Mouse (Mus musculus) layer of hippocampus, postnatal 10 days (tissue): ENCODE measurements at regions not wholly inside any gene's neighbourhood (a gene's known extent, or its start where the extent isn't known, plus 50 kb on each side); places are given as distances from the start of the nearest gene placed in this dataset.
A peak's percentile ranks its signal among the peaks of the same experiment; 100 is the strongest.

Source experiments
- DNase-seq, 2 experiments: peaks; one replicate each; pipeline ENCODE4 v3.0.0; 2021; ENCODE audit warnings: low spot score in 2 of 2

- DNase-seq: no peak
Observed at GRCm38 (mm10) chr13:102570286-102570685, 123.1 kb upstream of the Cd180 start.

- DNase-seq: peak; percentile 49 to 60
Observed at GRCm38 (mm10) chr13:102573286-102573921, 120.0 kb upstream of the Cd180 start.

GRCm38 (mm10) chr13:102576871-102577662, 116.3 kb upstream of the Cd180 start:
- no peak for DNase-seq

DNA sequence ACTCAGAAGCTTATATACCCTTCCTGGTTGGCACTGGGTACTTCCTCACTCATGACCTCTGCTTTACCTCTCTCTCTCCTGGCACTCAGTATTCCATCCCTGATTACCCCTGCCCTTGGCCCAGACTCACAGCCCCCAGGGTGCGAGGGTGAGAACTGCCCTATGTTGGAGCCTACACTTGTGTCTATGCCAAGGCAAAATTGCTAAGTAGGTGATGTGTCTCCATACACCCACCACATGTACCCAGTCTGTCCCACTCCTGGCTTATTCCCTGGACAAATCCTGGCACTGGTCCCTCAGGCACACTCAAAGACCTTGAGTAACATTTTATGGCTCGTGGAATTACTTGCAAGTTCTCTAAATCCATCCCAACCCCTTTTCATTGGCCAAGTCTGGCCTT, 114.5 kb upstream of the Cd180 start:
- no peak for DNase-seq

DNA sequence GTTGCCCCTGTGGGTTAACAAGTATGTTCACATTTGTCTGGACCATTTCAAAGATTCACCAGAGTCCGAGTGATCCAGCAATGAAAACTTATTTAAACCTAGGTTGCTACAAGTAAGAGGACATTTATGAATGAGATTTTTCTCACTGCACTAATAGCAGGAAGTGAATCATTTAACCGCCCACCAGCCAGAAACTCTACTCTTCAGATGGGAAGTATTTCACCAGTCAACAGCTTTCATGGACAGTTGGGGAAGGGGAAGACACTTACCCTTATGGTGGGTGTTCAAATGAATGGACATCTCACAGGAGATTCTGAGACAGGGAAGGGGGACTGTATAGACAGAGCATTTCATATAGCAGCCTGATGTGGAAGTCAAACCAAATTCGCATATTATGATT, 113.7 kb upstream of the Cd180 start:
- DNase-seq: no peak

- DNase-seq: no peak
Observed at GRCm38 (mm10) chr13:102583984-102584645, 109.2 kb upstream of the Cd180 start.

DNA sequence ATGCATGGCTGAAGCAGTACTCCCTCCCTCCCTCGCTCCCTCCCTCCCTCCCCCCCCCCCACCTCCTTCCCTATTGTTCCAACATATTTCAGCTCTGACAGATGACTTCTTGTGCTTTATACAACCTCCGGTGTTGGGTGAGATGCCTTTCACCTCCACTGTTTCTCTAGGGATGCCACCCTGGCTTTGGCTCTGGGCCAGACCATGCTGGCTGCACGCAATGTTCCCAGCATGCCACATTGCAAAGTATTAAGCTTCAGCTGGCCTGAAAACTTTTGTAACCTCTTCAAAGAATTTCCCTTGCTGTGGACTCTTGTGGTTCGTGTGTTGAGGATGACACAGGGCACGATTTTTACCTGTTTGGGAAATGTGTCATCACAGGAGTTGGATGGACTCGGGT, 107.1 kb upstream of the Cd180 start:
- no peak for DNase-seq

DNA sequence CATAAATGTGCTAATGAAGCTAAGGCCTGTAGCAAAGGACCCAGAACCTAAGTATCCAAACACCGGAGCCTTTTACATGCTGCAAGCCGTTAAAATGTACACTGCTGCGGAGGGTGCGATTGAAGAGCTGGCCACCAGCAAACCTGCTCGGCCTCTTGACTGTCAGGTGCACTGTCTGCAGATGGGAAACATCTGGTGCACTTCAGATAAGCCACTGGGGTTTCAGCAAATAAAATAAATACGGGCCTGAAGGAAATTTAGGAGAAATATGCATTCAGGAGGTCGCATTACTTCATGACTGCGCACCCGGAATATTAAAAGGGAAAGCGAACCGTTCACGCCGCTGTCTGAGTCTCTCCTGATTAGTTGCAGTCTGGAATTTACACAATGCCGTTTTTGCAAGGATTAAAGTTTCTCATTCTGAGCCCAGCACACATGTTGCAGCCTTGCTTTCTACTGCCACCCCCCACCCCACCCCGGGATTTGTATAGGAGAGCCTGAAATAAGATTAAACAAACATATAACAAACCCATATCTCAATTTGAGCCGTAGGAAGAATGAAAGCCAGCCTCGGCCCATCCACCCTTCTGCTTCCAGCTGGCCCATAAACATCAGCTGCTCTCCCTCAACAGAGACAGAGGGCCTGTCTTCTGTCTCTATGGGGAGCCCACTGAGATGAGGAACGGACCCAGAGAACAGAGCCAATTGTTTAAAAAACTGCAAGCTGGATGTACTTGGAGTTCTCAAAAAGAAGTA, 103.5 kb upstream of the Cd180 start:
- peak in 1 of 2 experiments; percentile 45 for DNase-seq

DNA sequence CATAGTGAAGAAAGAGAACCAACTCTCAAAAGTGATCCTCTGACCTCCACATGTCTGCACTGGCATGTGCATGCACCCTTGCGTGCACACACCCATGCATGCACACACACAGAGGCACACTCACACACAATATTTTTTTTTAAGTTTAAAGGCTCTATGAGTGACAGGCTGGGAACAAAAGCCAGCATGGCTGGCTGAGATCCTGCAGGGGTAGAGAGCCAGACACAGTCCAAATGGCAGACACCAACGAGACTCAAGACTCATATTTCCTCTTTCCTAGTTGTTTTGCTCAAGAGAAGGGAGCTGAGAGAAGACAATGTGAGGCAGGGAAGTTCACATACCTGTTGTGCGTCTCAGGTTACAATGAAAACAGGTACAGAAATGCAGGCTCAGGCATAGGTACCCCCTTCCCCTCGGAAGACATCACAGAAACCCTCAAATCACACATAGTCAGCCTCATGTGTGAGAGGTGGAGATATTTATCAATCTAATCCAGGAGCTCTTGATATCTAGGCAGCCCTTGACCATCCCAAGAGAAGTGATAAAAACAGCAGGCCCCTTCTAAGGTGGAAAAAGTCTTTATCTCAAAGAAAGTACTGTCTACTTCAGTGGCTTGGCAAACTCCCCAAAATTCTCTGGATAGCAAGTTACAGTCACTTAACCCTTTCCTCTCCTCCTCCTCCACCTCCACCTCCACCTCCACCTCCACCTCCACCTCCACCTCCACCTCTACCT, 101.4 kb upstream of the Cd180 start:
- no peak for DNase-seq

DNA sequence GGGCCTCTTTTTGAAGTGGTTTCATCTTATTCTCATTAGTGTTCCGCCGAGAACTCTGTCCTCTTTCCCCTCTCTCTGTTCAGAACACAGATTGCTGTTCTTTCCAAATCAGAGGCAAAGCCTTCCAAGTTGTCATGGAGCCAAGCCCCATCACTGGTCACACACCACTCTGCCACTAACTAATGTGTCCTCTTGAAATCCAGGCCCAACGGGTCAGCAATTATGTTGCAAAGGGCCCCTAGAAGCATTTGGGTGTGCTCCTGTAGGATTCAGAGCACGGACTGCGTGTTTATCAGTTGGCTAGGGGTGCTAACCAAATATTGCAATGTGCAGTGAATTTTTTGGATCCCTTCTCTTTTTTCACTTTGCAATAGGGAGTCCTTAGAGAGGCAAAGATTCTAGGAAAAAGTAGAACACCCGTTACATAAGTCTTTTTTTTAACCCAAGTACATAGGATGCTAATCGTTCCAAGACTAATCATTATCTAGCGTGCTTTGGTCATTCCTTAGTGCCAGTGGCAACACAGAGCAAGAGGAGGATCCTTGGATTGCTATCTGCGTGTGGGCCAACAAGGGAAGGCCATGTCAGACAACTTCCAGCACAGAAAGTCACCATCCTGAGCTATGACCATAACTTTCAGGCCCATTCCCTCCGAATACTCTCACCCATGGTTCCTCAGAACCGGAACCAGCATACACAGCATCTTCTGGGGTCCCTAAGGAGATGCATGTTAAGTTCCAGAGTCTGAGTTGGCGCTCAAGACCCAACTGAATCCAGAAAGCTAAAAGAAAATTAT, 99.8 kb upstream of the Cd180 start:
- peak; percentile 59 to 64 for DNase-seq

DNA sequence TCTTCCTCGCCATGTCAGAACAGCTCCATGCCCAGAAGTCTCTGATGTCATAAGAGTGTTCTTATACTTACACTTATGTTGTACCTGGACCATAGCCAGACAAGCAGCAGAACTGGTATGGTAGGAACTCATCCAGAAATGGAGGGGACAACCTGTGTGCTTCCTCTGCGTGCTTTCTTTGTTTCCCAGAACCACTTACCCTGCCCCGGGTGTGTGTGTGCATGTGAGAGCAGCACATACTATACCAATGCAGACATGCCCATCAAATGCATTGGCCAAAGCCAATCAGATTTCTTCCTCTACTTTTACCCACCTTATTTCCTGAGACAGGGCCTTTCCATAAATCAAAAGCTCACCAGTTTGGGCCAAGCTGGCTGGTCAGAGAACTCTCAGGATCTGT, 99.2 kb upstream of the Cd180 start:
- DNase-seq: no peak

GRCm38 (mm10) chr13:102595602-102596001, 97.8 kb upstream of the Cd180 start:
- no peak for DNase-seq

- DNase-seq: no peak
Observed at GRCm38 (mm10) chr13:102596101-102596500, 97.3 kb upstream of the Cd180 start.

DNA sequence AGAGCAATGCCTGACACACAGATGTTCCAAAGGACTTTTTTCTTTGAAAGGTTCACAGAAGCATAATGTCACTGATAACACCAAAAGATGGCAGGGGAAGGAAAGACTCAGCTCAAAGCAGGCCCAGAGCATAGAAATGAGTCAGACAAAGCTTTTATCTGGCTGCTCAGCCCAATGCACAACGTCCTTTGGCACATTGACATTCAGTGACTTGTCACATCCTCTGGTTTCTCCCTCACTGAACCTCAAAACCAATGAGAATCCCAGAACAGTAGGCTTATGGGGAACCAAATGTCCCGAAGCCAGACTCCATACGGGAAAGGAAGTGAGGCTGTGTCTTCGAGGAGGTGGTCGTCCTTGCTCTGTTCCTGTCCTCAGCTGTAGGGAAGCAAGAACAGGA, 95.2 kb upstream of the Cd180 start:
- DNase-seq: no peak

DNA sequence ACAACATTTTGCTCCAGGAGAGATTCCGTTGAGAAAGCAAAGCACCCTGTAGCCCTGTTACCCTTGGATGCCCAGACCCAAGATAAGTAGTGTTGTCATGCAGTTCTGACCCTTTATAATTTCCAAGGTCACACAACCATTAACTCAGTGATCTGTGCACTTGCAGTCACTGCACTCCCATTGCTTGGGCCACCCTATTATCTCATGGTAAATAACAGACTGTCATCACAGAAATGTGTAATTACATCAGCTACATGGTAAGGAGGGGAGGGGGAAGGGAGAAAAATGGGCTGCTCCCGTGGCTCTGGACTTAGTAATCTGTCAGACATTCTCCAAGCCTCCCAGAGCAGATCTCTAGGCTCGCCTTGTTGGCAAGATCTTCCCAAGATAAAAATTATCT, 93.8 kb upstream of the Cd180 start:
- DNase-seq: no peak

DNA sequence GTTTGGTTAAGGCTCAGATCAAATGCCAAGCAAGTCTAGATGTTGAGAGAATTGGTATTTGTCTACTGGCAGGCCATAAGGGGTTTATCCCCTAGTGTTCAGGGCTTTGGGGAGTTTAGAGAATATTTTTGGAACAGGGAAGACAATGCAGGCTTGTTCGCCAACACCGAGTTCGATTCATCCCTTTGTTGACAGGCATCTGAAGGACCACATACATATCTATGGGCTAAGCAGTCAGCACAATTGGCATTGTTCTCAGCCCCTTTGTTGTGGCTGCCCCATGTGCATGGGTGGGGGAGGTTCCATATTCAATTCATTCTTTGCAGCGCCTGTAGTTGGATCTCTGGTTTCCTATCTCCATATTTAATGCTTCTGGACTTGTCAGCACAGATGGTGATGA, 93.3 kb upstream of the Cd180 start:
- DNase-seq: no peak

DNA sequence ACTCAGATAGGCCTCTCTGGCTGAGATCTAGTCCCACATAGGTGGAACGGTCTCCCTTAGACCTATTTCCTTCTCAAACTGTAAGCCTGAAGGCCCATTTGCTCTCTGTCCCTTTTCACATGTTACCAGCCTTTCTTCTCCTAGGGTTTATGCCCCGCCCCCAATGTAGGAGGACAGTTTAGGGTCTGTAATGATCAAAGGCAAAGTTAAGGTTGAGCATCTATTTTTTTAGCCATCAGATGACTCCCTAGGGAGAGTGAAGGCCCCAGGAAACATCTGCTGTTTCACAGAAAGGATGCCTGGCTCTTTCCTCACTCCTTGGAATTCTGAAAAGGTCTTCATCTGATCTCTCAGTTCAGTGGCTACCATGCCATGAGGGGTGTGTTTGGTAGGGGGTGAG, 68.9 kb upstream of the Cd180 start:
- no peak for DNase-seq

- peak; percentile 22 to 31 for DNase-seq
Observed at GRCm38 (mm10) chr13:102625171-102625835, 68.1 kb upstream of the Cd180 start.

GRCm38 (mm10) chr13:102625836-102626340, 67.5 kb upstream of the Cd180 start:
- DNase-seq: no peak
